Mouse (Mus musculus) lung, embryonic 15.5 days (tissue): ENCODE data around the gene Fancg. TPM values are rescaled to one million over a fixed set of nuclear protein-coding genes. Genes with fewer than 3 reads are reported as not detected.
A peak's percentile ranks its signal among the peaks of the same experiment; 100 is the strongest.

Experiments used
- ATAC-seq: fragments of 200-750 bp; cut with Nextera tagmentation; 2 replicates; pipeline ENCODE4 v1.8.0; 2017; ENCODE audit warnings: moderate number of reproducible peaks, borderline replicate concordance; ENCODE audit not compliant: low FRiP score, low TSS enrichment; ENCODE audit errors: extremely low read depth
- H3K27ac ChIP-seq: fragments of 300-500 bp; sonication (generic); 2 replicates; pipeline ENCODE4 v1.5.1; 2015; ENCODE audit warnings: moderate library complexity, mild to moderate bottlenecking, inconsistent platforms
- H3K27me3 ChIP-seq: fragments of 300-500 bp; sonication (generic); 2 replicates; pipeline ENCODE4 v1.6.1; 2015; ENCODE audit warnings: inconsistent platforms
- H3K36me3 ChIP-seq: fragments of 300-500 bp; sonication (generic); 2 replicates; pipeline ENCODE4 v1.6.1; 2015; ENCODE audit warnings: inconsistent platforms
- H3K4me1 ChIP-seq: fragments of 300-500 bp; sonication (generic); 2 replicates; pipeline ENCODE4 v1.6.1; 2015; ENCODE audit warnings: inconsistent platforms
- H3K4me2 ChIP-seq: fragments of 300-500 bp; sonication (generic); 2 replicates; pipeline ENCODE4 v1.6.1; 2015; ENCODE audit warnings: inconsistent platforms, mild to moderate bottlenecking, moderate library complexity
- H3K4me3 ChIP-seq: fragments of 300-500 bp; sonication (generic); 2 replicates; pipeline ENCODE4 v1.5.1; 2015; ENCODE audit warnings: mild to moderate bottlenecking, inconsistent platforms
- H3K9ac ChIP-seq: fragments of 300-500 bp; sonication (generic); 2 replicates; pipeline ENCODE4 v1.6.1; 2015; ENCODE audit warnings: inconsistent platforms
- H3K9me3 ChIP-seq: fragments of 300-500 bp; sonication (generic); 2 replicates; pipeline ENCODE4 v1.6.1; 2016; ENCODE audit warnings: inconsistent platforms
- WGBS: fragments of 180-500 bp; shearing (Covaris S2); methylation state at CpG from one replicate; pipeline ENCODE4 v1.1.7; 2015; 5-methylcytosine and 5-hydroxymethylcytosine counted together
- polyA plus RNA-seq: library from polyadenylated mRNA; unstranded; fragments of >200 nt; fragmentation: Nextera tagmentation; extraction: Ambion mirVana; gene quantifications from 2 replicates; pipeline ENCODE4 v1.2.1, GENCODE M21; 2015

The Fancg gene
- polyA plus RNA-seq, 1 experiment from 2014 or later: 20.9 TPM

GRCm38 (mm10) chr4:43031237-43031995 is 21.1 kb upstream of the Fancg start, which contains the start of gene Stoml2:
TSS of gene Stoml2 (minus strand) at chr4:43031710.
- peak; percentile 95 for ATAC-seq
- under 1% methylated on average over 38 of the region's 38 CpGs for WGBS
- Histone ChIP-seq H3K4me2 (peak within 1 kb of the TSS; percentile 72), H3K4me1 (peaks cover 19% of the 10 kb centered on the region), H3K27ac (peak within 1 kb of the TSS; percentile 85), H3K9me3 (no peaks in the 10 kb centered on the region), H3K36me3 (peaks cover 50% of the 10 kb centered on the region), H3K4me3 (peak within 1 kb of the TSS; percentile 73), H3K9ac (peak within 1 kb of the TSS; percentile 89), H3K27me3 (no peaks in the 10 kb centered on the region)

- Histone ChIP-seq H3K4me2 (peak overlapping the region; percentile 72), H3K4me3 (peak overlapping the region; percentile 73), H3K4me1 (peaks cover 19% of the 10 kb centered on the region), H3K36me3 (peaks cover 44% of the 10 kb centered on the region), H3K9ac (peak overlapping the region; percentile 89), H3K27ac (peak overlapping the region; percentile 85), H3K9me3 (no peaks in the 10 kb centered on the region), H3K27me3 (no peaks in the 10 kb centered on the region)
- under 1% methylated on average over 28 of the region's 28 CpGs for WGBS
- peak; percentile 43; the same call in 1 of the 2 replicates for ATAC-seq
Observed at GRCm38 (mm10) chr4:43030780-43031230, 20.5 kb upstream of the Fancg start.

- Histone ChIP-seq H3K9ac (peak overlapping the region; percentile 89), H3K4me3 (peak overlapping the region; percentile 73), H3K36me3 (peaks cover 43% of the 10 kb centered on the region), H3K27me3 (no peaks in the 10 kb centered on the region), H3K27ac (peak overlapping the region; percentile 85; the same call in 1 of the 2 replicates), H3K4me1 (peaks cover 19% of the 10 kb centered on the region), H3K9me3 (no peaks in the 10 kb centered on the region), H3K4me2 (peak overlapping the region; percentile 72)
- ATAC-seq: no peak
- WGBS: 60% methylated on average over 9 of the region's 9 CpGs
Observed at GRCm38 (mm10) chr4:43030352-43030751, 20.0 kb upstream of the Fancg start.

- Histone ChIP-seq H3K9ac (no peak overlapping the region), H3K9me3 (no peaks in the 10 kb centered on the region), H3K4me1 (peaks cover 22% of the 10 kb centered on the region), H3K27me3 (no peaks in the 10 kb centered on the region), H3K27ac (no peak overlapping the region), H3K4me3 (0 out of 2 replicates have a peak overlapping the region, but pooled peaks have one; percentile 73), H3K4me2 (peak overlapping the region; percentile 72), H3K36me3 (peaks cover 41% of the 10 kb centered on the region)
- 91% methylated on average over 9 of the region's 9 CpGs for WGBS
- no peak for ATAC-seq
Observed at GRCm38 (mm10) chr4:43029749-43030148, 19.4 kb upstream of the Fancg start.

GRCm38 (mm10) chr4:43029121-43029520 is 18.8 kb upstream of the Fancg start:
- no peak overlapping the region for H3K9ac ChIP-seq
- peaks cover 27% of the 10 kb centered on the region for H3K4me1 ChIP-seq
- H3K27me3 ChIP-seq: no peaks in the 10 kb centered on the region
- no peak for ATAC-seq
- H3K36me3 ChIP-seq: peaks cover 39% of the 10 kb centered on the region
- no peak overlapping the region for H3K4me2 ChIP-seq
- no peak overlapping the region for H3K27ac ChIP-seq
- 93% methylated on average over 7 of the region's 7 CpGs for WGBS
- no peak overlapping the region for H3K4me3 ChIP-seq
- no peaks in the 10 kb centered on the region for H3K9me3 ChIP-seq

- Histone ChIP-seq H3K27me3 (no peaks in the 10 kb centered on the region), H3K9me3 (no peaks in the 10 kb centered on the region), H3K4me3 (peak within 1 kb of the TSS; percentile 62), H3K4me2 (peak within 1 kb of the TSS; percentile 75), H3K36me3 (peaks cover 59% of the 10 kb centered on the region), H3K9ac (peak within 1 kb of the TSS; percentile 49), H3K27ac (peak within 1 kb of the TSS; percentile 92), H3K4me1 (peaks cover 15% of the 10 kb centered on the region)
- ATAC-seq: peak; percentile 91
- 5% methylated on average over 42 of the region's 42 CpGs for WGBS
Observed at GRCm38 (mm10) chr4:43025084-43025960, 15.0 kb upstream of the Fancg start, which contains the start of gene Pigo. TSS of gene Pigo (minus strand) at chr4:43025819.

- peak overlapping the region; percentile 49 for H3K9ac ChIP-seq
- peaks cover 58% of the 10 kb centered on the region for H3K36me3 ChIP-seq
- 73% methylated on average over 14 of the region's 14 CpGs for WGBS
- H3K4me3 ChIP-seq: peak overlapping the region; percentile 62
- H3K9me3 ChIP-seq: no peaks in the 10 kb centered on the region
- peak overlapping the region; percentile 92; the same call in 1 of the 2 replicates for H3K27ac ChIP-seq
- no peaks in the 10 kb centered on the region for H3K27me3 ChIP-seq
- ATAC-seq: no peak
- H3K4me1 ChIP-seq: peaks cover 9% of the 10 kb centered on the region
- H3K4me2 ChIP-seq: peak overlapping the region; percentile 75
Observed at GRCm38 (mm10) chr4:43024673-43025072, 14.4 kb upstream of the Fancg start.

GRCm38 (mm10) chr4:43021341-43021740 is 11.0 kb upstream of the Fancg start:
- Histone ChIP-seq H3K36me3 (peaks cover 53% of the 10 kb centered on the region), H3K9ac (no peak overlapping the region), H3K27ac (no peak overlapping the region), H3K4me3 (no peak overlapping the region), H3K4me1 (peaks cover 7% of the 10 kb centered on the region), H3K4me2 (no peak overlapping the region), H3K27me3 (no peaks in the 10 kb centered on the region), H3K9me3 (no peaks in the 10 kb centered on the region)
- ATAC-seq: no peak
- WGBS: 79% methylated on average over 17 of the region's 17 CpGs

- Histone ChIP-seq H3K36me3 (peaks cover 53% of the 10 kb centered on the region), H3K4me3 (no peak overlapping the region), H3K4me2 (no peak overlapping the region), H3K9ac (no peak overlapping the region), H3K27ac (no peak overlapping the region), H3K27me3 (no peaks in the 10 kb centered on the region), H3K9me3 (no peaks in the 10 kb centered on the region), H3K4me1 (peaks cover 7% of the 10 kb centered on the region)
- 85% methylated on average over 16 of the region's 16 CpGs for WGBS
- no peak for ATAC-seq
Observed at GRCm38 (mm10) chr4:43020876-43021275, 10.6 kb upstream of the Fancg start.

GRCm38 (mm10) chr4:43019641-43020465 is 9.5 kb upstream of the Fancg start:
- peaks cover 6% of the 10 kb centered on the region for H3K4me1 ChIP-seq
- H3K9ac ChIP-seq: no peak overlapping the region
- H3K36me3 ChIP-seq: peaks cover 53% of the 10 kb centered on the region
- no peak for ATAC-seq
- 87% methylated on average over 23 of the region's 23 CpGs for WGBS
- H3K4me2 ChIP-seq: no peak overlapping the region
- no peaks in the 10 kb centered on the region for H3K27me3 ChIP-seq
- H3K27ac ChIP-seq: no peak overlapping the region
- no peaks in the 10 kb centered on the region for H3K9me3 ChIP-seq
- no peak overlapping the region for H3K4me3 ChIP-seq

GRCm38 (mm10) chr4:43019176-43019575 is 8.9 kb upstream of the Fancg start:
- no peak overlapping the region for H3K27ac ChIP-seq
- no peak for ATAC-seq
- no peak overlapping the region for H3K9ac ChIP-seq
- 90% methylated on average over 10 of the region's 10 CpGs for WGBS
- no peaks in the 10 kb centered on the region for H3K27me3 ChIP-seq
- H3K4me3 ChIP-seq: no peak overlapping the region
- no peaks in the 10 kb centered on the region for H3K9me3 ChIP-seq
- no peaks in the 10 kb centered on the region for H3K4me1 ChIP-seq
- H3K36me3 ChIP-seq: peaks cover 53% of the 10 kb centered on the region
- no peak overlapping the region for H3K4me2 ChIP-seq
